Mouse (Mus musculus) kidney, adult 2 months (tissue): ENCODE measurements around the gene Fiz1. TPM values are rescaled to one million over a fixed set of nuclear protein-coding genes. Genes with fewer than 3 reads are reported as not detected.

Source experiments
- DNase-seq: peaks from one replicate; pipeline ENCODE4 v3.0.0; 2021
- H3K27ac ChIP-seq: fragments of 200-500 bp; 2 replicates; pipeline ENCODE4 v1.5.1; 2012; ENCODE audit warnings: low read depth, low read length, control low read depth, inconsistent platforms; ENCODE audit not compliant: insufficient read depth
- H3K27me3 ChIP-seq: fragments of 200-500 bp; replicated peaks from 2 replicates; pipeline ENCODE4 v1.6.1; 2012; ENCODE audit warnings: mild to moderate bottlenecking, moderate library complexity, low read length, inconsistent platforms; ENCODE audit not compliant: control insufficient read depth, insufficient read depth
- H3K36me3 ChIP-seq: fragments of 200-500 bp; 2 replicates; pipeline ENCODE4 v1.6.1; 2012; ENCODE audit warnings: mild to moderate bottlenecking, moderate library complexity, low read length, inconsistent platforms; ENCODE audit not compliant: control insufficient read depth, insufficient read depth
- H3K4me1 ChIP-seq: fragments of 200-500 bp; 2 replicates; pipeline ENCODE4 v1.6.1; 2011; ENCODE audit warnings: low read length; ENCODE audit not compliant: control insufficient read depth, insufficient read depth
- H3K4me3 ChIP-seq: fragments of 200-500 bp; 2 replicates; pipeline ENCODE4 v1.5.1; 2011; ENCODE audit warnings: mild to moderate bottlenecking, low read depth, low read length, control low read depth; ENCODE audit not compliant: insufficient read depth
- CTCF ChIP-seq: fragments of 200-500 bp; conservative IDR thresholded peaks from 2 replicates; pipeline ENCODE4 v1.5.1; 2011; ENCODE audit warnings: low read depth, mild to moderate bottlenecking, control low read depth, low read length, moderate library complexity, mixed read lengths; ENCODE audit not compliant: insufficient read depth, insufficient read length
- POLR2A ChIP-seq: fragments of 200-500 bp; IDR thresholded peaks from one replicate; pipeline ENCODE4 v1.6.1; 2011; ENCODE audit warnings: low read depth, low read length, control low read depth
- WGBS: fragments of 180-500 bp; shearing (Covaris S2); methylation state at CpG from one replicate; pipeline ENCODE4 v1.1.7; 2018; 5-methylcytosine and 5-hydroxymethylcytosine counted together
- polyA plus RNA-seq: library from polyadenylated mRNA; depleted of rRNA; stranded (reverse); fragments of >200 nt; gene quantifications from 2 replicates; pipeline ENCODE4 v1.2.3, GENCODE M21; 2012; rRNA removed

The Fiz1 gene
- polyA plus RNA-seq: 25.4 and 27.5 TPM in 2 replicates

- Histone ChIP-seq H3K36me3 (no peaks in the 10 kb centered on the region), H3K27ac (peak within 1 kb of the TSS; percentile 100), H3K4me1 (peaks cover 5% of the 10 kb centered on the region; the same call in 1 of the 2 replicates), H3K27me3 (no peaks in the 10 kb centered on the region), H3K4me3 (peak within 1 kb of the TSS; percentile 83)
- under 1% methylated on average over 42 of the region's 42 CpGs for WGBS
- no peak for TF ChIP-seq CTCF
- TF ChIP-seq POLR2A: no peak
- DNase-seq: peak; percentile 99
These were observed at the start of gene Fiz1, which contains the start of gene Zfp524 for GRCm38 (mm10) chr7:5014251-5015117. Gene Fiz1 (minus strand): TSS chr7:5014697. Gene Zfp524 (plus strand): TSS chr7:5014415.

- peak; percentile 82 for DNase-seq
- no peak for TF ChIP-seq CTCF
- no peak for TF ChIP-seq POLR2A
- WGBS: under 1% methylated on average over 51 of the region's 51 CpGs
- H3K4me3 ChIP-seq: peak overlapping the region; percentile 87
- H3K27me3 ChIP-seq: no peaks in the 10 kb centered on the region
- peaks cover 3% of the 10 kb centered on the region; the same call in 1 of the 2 replicates for H3K4me1 ChIP-seq
- no peaks in the 10 kb centered on the region; the same call in 1 of the 2 replicates for H3K36me3 ChIP-seq
- H3K27ac ChIP-seq: peak overlapping the region; percentile 87
These were observed 48.0 kb upstream of the Fiz1 start for GRCm38 (mm10) chr7:5062360-5063001.

GRCm38 (mm10) chr7:5061774-5062359 lies 47.4 kb upstream of the Fiz1 start, which contains the start of gene U2af2:
Gene U2af2 (plus strand): TSS chr7:5062143.
- WGBS: under 1% methylated on average over 64 of the region's 65 CpGs
- H3K27ac ChIP-seq: peak within 1 kb of the TSS; percentile 99

GRCm38 (mm10) chr7:5060944-5061773 lies 46.7 kb upstream of the Fiz1 start:
- peak; percentile 60 for TF ChIP-seq CTCF
- peak; percentile 30 for TF ChIP-seq POLR2A
- Histone ChIP-seq H3K27me3 (no peaks in the 10 kb centered on the region), H3K4me3 (peak overlapping the region; percentile 85), H3K27ac (peak overlapping the region; percentile 99), H3K4me1 (peaks cover 3% of the 10 kb centered on the region; the same call in 1 of the 2 replicates), H3K36me3 (no peaks in the 10 kb centered on the region)
- peak; percentile 99 for DNase-seq
- WGBS: under 1% methylated on average over 60 of the region's 60 CpGs

More at GRCm38 (mm10) chr7:5061774-5062359, 47.4 kb upstream of the Fiz1 start, which contains the start of gene U2af2:
- H3K27me3 ChIP-seq: no peaks in the 10 kb centered on the region
- DNase-seq: peak; percentile 96
- H3K4me1 ChIP-seq: peaks cover 3% of the 10 kb centered on the region; the same call in 1 of the 2 replicates
- no peaks in the 10 kb centered on the region; the same call in 1 of the 2 replicates for H3K36me3 ChIP-seq
- TF ChIP-seq CTCF (no peak), POLR2A (peak; percentile 4)
- peak within 1 kb of the TSS; percentile 87 for H3K4me3 ChIP-seq

GRCm38 (mm10) chr7:5060239-5060731 lies 45.8 kb upstream of the Fiz1 start:
- TF ChIP-seq CTCF: peak; percentile 89
- no peak for TF ChIP-seq POLR2A
- Histone ChIP-seq H3K4me1 (peaks cover 3% of the 10 kb centered on the region; the same call in 1 of the 2 replicates), H3K36me3 (no peaks in the 10 kb centered on the region), H3K4me3 (peak overlapping the region; percentile 85), H3K27me3 (no peaks in the 10 kb centered on the region), H3K27ac (peak overlapping the region; percentile 98)
- peak; percentile 90 for DNase-seq
- 2% methylated on average over 27 of the region's 27 CpGs for WGBS

- WGBS: 90% methylated on average over 12 of the region's 12 CpGs
- Histone ChIP-seq H3K27ac (no peak overlapping the region), H3K4me1 (peaks cover 3% of the 10 kb centered on the region; the same call in 1 of the 2 replicates)
These were observed 44.9 kb upstream of the Fiz1 start for GRCm38 (mm10) chr7:5059421-5059820.

More at GRCm38 (mm10) chr7:5059421-5059820, 44.9 kb upstream of the Fiz1 start:
- TF ChIP-seq CTCF (no peak), POLR2A (no peak)
- DNase-seq: no peak
- Histone ChIP-seq H3K27me3 (no peaks in the 10 kb centered on the region), H3K4me3 (no peak overlapping the region), H3K36me3 (no peaks in the 10 kb centered on the region)
